Mouse (Mus musculus): ENCODE data around the gene Fxyd3. TPM values are rescaled to one million over a fixed set of nuclear protein-coding genes. Genes with fewer than 3 reads are reported as not detected.

Gene Fxyd3
- polyA plus RNA-seq, 2 experiments from 2014 or later: not detected

DNA sequence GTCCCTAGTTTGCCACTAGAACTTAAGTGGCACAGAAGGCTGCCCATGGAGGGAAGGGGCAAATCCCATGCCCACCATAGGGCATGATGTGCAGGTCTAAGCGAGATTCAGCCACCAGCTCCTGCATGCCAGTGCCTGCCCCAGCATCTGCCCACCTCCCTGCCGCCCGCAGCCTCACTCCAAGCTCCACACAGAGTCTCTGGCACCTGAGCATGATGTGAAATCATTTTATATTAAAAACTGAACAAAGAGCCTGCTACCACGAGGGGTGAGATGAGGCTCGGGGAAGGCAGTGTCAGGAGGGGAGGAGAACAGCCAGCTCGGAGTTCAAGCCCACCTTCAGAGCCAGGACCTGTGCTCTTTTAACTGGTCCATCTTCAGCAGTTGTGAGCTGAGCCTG lies 6.2 kb downstream of the Fxyd3 start:
- no peak for ATAC-seq

DNA sequence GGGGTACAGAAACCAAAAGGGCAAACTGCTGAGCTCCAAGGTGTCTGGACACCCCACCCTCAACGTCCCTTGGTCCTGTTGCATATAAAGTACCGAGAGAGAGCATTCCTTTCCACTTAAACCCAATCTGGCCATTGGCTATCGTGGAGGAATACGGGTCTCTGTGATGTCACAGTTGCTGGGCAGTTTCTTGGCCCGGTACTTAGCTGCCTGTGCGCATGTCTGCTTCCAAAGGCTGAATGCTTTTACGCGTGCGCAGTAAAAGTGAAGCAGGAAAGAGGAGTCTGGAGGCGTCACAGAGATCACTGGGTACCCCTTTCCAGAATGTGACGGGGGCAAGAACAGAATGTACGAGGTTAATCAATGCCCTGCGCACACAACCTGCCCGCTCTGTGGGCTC lies 7.0 kb downstream of the Fxyd3 start:
- ATAC-seq: no peak

- no peak for ATAC-seq
Observed at GRCm38 (mm10) chr7:31067836-31068235, 8.7 kb downstream of the Fxyd3 start.

DNA sequence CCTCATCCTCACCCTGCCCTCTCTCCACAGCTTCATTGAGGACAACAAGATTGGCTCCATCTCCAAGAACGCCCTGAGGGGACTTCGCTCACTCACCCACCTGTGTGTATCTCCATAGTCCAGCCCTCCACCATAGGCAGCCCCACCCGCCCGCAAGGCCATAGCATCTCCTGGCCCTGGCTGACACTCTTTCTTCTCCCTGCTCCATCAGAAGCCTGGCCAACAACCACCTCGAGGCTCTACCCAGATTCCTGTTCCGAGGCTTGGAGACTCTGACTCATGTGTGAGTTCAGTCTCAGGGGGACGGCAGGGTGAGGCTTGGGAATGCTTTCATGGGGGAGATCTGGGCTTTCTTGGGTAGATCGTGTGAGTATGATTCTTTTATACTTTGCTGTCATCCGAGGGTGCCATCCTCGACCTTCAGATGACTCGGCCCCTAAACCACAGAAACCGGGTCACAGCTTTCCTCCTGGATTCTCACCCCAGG lies 13.4 kb downstream of the Fxyd3 start:
- no peak for ATAC-seq

GRCm38 (mm10) chr7:31060621-31061010 lies 15.9 kb downstream of the Fxyd3 start:
- ATAC-seq: no peak

DNA sequence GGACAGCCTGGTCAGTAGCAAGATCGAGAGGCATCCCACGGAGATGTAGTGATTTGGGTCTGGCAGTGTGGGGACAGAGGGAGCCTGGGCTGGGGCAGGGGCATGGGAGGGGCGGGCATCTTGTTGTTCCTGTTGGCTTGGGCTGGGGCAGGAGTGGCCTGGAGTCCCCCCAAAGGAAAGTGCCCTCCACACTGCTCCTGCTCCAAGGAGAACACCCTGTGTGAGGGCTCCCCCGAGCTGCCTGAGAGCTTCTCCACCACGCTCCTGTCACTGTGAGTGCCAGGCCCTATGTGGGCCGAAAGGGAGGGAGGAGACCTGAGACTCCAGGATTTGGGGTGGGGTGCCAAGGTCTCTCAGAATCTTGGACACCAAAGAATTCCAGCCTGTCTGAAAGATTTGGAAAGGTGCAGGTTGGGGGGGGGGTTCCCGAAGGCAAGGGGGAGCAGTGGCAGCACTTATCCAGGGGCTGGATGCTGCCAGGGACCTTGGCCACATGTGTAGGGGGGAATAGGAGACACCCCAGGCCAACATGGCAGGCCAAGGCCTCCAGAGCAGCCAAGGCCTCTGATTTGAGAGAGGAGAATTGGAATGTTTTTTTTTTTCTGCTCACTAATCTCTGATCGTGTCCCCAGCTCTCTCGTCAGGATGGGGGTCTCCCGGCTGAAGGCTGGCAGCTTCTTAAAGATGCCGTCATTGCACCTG lies 16.4 kb downstream of the Fxyd3 start:
- no peak for ATAC-seq

DNA sequence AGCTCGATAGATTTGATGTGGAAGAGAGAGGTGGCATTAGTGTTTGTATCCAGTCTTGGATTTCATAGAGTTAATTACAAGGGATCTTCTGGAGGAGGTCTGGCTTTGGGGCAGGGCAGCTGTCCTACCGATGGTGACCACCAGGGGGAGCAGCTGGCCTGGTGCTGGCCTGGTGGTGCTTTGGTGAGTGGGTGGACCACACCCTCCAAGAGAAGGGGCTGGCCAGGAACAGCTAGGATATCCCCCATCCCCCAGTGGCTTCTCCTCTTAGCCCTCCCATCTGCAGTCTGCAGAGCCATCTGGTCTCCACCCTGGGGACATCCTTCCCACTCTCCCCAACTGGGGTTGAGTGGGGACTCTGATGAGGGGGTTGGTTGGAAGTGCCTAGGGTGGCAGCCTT lies 17.4 kb downstream of the Fxyd3 start, which contains the start of gene Lgi4:
TSS of gene Lgi4 (plus strand) at position 235 of the 400 bp plus-strand sequence.
- ATAC-seq: peak; percentile 54

DNA sequence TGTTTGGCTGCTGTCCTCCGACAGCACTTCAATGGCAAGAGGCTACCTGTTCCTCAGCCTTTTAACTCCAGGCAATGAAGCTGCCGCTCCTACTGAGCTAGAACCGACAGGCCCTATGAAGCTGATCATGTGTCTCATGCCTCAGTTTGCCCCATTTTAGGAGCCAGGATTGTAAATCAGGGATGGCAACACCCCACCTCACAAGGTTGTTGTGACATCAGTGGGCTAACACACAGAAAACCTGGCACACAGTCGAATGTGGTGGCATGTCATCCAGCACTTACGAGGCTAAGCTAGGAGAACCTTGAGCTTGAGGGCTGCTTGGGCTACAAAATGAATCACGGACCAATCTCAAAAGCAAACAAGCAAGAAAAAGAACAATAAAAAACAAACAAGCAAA lies 18.3 kb downstream of the Fxyd3 start:
- no peak for ATAC-seq

DNA sequence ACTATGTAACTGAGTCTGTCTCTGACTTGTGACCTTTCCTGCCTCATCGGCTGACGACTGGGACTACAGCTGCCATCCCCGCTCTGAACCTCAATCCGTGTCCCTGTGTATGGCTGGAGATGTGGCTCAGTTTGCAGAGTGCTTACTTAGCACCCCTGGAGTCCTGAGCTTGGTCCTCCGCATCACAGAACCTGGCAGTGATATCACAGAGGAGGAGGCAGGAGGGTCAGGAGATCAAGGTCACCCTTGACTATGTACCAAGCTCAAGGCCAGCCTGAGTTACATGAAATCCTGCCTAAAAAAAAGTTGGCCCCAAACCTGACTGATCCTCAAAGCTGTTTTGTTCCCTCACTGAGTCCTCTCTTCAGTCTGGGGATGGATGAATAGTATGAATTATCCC lies 18.8 kb downstream of the Fxyd3 start:
- ATAC-seq: no peak

DNA sequence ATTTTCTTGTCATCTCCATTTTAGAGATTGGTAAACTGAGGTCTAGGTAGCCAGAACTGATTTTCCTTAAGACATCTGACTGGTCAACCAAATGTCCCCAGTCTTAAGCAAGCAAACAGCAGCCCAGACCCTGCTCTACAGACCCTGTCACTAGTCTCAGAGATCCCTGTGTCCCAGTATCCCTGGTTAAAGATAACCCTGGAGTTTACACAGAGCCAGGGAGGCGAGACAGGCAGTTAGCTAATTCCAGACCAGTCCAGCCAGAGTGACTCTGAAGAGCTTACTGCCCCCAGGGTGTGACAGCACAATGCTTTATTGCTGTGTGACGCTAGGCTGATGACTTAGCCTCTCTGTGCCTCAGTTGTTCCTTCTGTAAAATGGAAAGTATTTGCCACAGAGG lies 19.4 kb downstream of the Fxyd3 start, which contains the start of gene Fxyd1:
TSS of gene Fxyd1 (minus strand) at position 129 of the 400 bp plus-strand sequence.
- ATAC-seq: no peak

DNA sequence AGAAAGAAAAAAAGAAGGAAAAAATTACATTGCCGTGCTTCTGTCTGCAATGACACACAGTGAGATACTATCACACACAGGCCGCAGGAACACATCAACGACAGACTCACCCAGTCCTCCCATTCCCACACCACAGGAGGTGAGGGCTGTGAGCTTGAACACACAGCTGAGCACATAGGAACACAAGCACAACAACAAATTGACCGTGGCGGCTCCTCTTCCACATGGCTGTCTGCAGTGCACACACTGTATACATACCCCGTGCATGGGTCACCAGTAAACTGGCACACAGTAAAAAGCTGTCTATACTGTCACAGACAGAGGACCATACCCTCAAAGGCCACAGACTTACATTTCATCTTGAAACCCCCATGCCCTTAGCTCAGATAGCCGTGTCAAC lies 20.1 kb downstream of the Fxyd3 start:
- no peak for ATAC-seq

- no peak for ATAC-seq
Observed at GRCm38 (mm10) chr7:31055883-31056282, 20.6 kb downstream of the Fxyd3 start.

DNA sequence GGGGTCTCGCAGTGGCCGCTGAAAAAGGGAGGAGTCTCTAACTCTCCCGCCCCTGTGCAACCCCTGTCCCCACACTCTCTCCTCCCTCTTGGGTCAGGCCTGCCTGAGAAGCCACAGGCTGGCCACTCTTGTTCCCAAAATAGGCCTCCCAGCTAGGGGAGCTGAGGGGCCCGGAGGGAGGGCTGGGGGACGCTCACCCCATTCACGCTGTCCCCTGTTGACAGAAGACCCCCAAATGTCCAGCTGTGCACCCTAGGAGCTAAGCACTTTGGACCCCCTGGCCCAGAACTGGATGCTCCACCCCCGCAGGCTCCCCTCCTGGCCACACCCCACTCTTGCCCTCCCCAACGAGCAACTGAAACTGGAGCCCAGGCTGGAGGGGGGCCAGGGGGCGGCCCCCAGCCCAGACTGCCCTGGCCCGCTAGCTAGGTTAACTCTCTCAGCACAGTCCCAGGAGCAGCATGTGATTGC lies 21.1 kb downstream of the Fxyd3 start:
- ATAC-seq: no peak

GRCm38 (mm10) chr7:31054661-31055320 lies 21.7 kb downstream of the Fxyd3 start:
- no peak for ATAC-seq

- no peak for ATAC-seq
Observed at GRCm38 (mm10) chr7:31053882-31054447, 22.5 kb downstream of the Fxyd3 start.

- ATAC-seq: no peak
Observed at GRCm38 (mm10) chr7:31052636-31053434, 23.7 kb downstream of the Fxyd3 start.

GRCm38 (mm10) chr7:31052251-31052635 lies 24.3 kb downstream of the Fxyd3 start:
- ATAC-seq: no peak

GRCm38 (mm10) chr7:31051321-31052021 lies 25.0 kb downstream of the Fxyd3 start, which contains the start of gene Fxyd7:
Gene Fxyd7 (minus strand): TSS chr7:31051467.
- no peak for ATAC-seq

GRCm38 (mm10) chr7:31050921-31051320 lies 25.6 kb downstream of the Fxyd3 start:
- ATAC-seq: no peak

GRCm38 (mm10) chr7:31050487-31050886 lies 26.0 kb downstream of the Fxyd3 start:
- ATAC-seq: no peak

DNA sequence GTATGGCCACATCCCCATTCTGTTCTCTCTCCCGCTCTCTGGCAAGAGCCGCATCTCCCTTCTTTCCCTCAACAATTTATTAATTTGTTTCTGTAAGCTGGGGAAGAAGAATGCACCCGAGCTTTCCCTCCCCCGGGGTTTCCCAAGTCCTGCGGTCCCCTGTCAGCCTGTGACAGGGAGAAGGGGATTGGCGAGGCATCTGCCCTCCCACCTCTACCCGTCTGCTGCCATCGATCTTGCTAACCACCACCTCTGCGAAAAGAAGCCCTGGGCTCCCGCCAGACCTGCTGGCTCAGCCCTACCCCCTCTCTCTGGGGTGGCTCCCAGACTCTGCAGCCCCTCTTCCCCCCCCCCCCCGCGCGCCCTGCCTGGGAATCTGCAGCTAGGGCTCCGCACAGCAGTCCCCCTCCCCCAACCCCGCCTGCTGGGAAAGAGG lies 26.6 kb downstream of the Fxyd3 start:
- ATAC-seq: no peak
